Mouse (Mus musculus): ENCODE data around the gene Arl5a. TPM values are rescaled to one million over a fixed set of nuclear protein-coding genes. Genes with fewer than 3 reads are reported as not detected.

Arl5a gene
- total RNA-seq, 2 experiments from 2014 or later, result 61.4 to 66.2 TPM

GRCm38 (mm10) chr2:52423611-52424247 is 972 bp downstream of the Arl5a start:
- peak in 1 of 2 experiments; percentile 54 for DNase-seq (ENCODE audit: low spot score in 2 of 2)

GRCm38 (mm10) chr2:52422871-52423610 is 1.7 kb downstream of the Arl5a start:
- no peak for DNase-seq (ENCODE audit: low spot score in 2 of 2)

GRCm38 (mm10) chr2:52421197-52421596 is 3.5 kb downstream of the Arl5a start:
- no peak for DNase-seq (ENCODE audit: low spot score in 2 of 2)

GRCm38 (mm10) chr2:52420001-52420710 is 4.5 kb downstream of the Arl5a start:
- DNase-seq (ENCODE audit: low spot score in 2 of 2), result no peak

GRCm38 (mm10) chr2:52419295-52419694 is 5.4 kb downstream of the Arl5a start:
- DNase-seq (ENCODE audit: low spot score in 2 of 2), result no peak

- DNase-seq (ENCODE audit: low spot score in 2 of 2), result no peak
Observed at GRCm38 (mm10) chr2:52412524-52413037, 12.1 kb downstream of the Arl5a start.

GRCm38 (mm10) chr2:52406480-52406879 is 18.2 kb downstream of the Arl5a start:
- DNase-seq (ENCODE audit: low spot score in 2 of 2), result no peak

GRCm38 (mm10) chr2:52405238-52405637 is 19.5 kb downstream of the Arl5a start:
- no peak for DNase-seq (ENCODE audit: low spot score in 2 of 2)

GRCm38 (mm10) chr2:52394529-52394928 is 30.2 kb downstream of the Arl5a start:
- DNase-seq (ENCODE audit: low spot score in 2 of 2), result no peak

- DNase-seq (ENCODE audit: low spot score in 2 of 2), result no peak
Observed at GRCm38 (mm10) chr2:52390415-52390975, 34.2 kb downstream of the Arl5a start.

GRCm38 (mm10) chr2:52389975-52390374 is 34.7 kb downstream of the Arl5a start:
- DNase-seq (ENCODE audit: low spot score in 2 of 2), result no peak

GRCm38 (mm10) chr2:52386451-52386850 is 38.2 kb downstream of the Arl5a start:
- DNase-seq (ENCODE audit: low spot score in 2 of 2), result no peak

- DNase-seq (ENCODE audit: low spot score in 2 of 2), result no peak
Observed at GRCm38 (mm10) chr2:52386037-52386436, 38.7 kb downstream of the Arl5a start.

- no peak for DNase-seq (ENCODE audit: low spot score in 2 of 2)
Observed at GRCm38 (mm10) chr2:52378848-52379261, 45.8 kb downstream of the Arl5a start.

GRCm38 (mm10) chr2:52378448-52378804 is 46.3 kb downstream of the Arl5a start, which contains the start of gene Neb:
TSS of gene Neb (minus strand) at chr2:52378474.
- DNase-seq (ENCODE audit: low spot score in 2 of 2), result no peak

- DNase-seq (ENCODE audit: low spot score in 2 of 2), result no peak
Observed at GRCm38 (mm10) chr2:52377706-52378447, 46.8 kb downstream of the Arl5a start.

GRCm38 (mm10) chr2:52374706-52375105 is 50.0 kb downstream of the Arl5a start:
- no peak for DNase-seq (ENCODE audit: low spot score in 2 of 2)

- no peak for DNase-seq (ENCODE audit: low spot score in 2 of 2)
Observed at GRCm38 (mm10) chr2:52372480-52372879, 52.2 kb downstream of the Arl5a start.

- no peak for DNase-seq (ENCODE audit: low spot score in 2 of 2)
Observed at GRCm38 (mm10) chr2:52372080-52372479, 52.6 kb downstream of the Arl5a start.

GRCm38 (mm10) chr2:52371066-52371465 is 53.6 kb downstream of the Arl5a start:
- no peak for DNase-seq (ENCODE audit: low spot score in 2 of 2)

- no peak for DNase-seq (ENCODE audit: low spot score in 2 of 2)
Observed at GRCm38 (mm10) chr2:52369622-52370021, 55.1 kb downstream of the Arl5a start.
